Mouse (Mus musculus): Measurements from ENCODE around the gene Fancc. TPM values are rescaled to one million over a fixed set of nuclear protein-coding genes. Genes with fewer than 3 reads are reported as not detected.
"Not testable (repeated sequence)": the region's sequence is repeated elsewhere in the genome, so short reads cannot be mapped to it uniquely, and the experiment has no call there.

Gene Fancc
- total RNA-seq, 2 experiments from 2014 or later = 1.5 to 2.9 TPM

DNA sequence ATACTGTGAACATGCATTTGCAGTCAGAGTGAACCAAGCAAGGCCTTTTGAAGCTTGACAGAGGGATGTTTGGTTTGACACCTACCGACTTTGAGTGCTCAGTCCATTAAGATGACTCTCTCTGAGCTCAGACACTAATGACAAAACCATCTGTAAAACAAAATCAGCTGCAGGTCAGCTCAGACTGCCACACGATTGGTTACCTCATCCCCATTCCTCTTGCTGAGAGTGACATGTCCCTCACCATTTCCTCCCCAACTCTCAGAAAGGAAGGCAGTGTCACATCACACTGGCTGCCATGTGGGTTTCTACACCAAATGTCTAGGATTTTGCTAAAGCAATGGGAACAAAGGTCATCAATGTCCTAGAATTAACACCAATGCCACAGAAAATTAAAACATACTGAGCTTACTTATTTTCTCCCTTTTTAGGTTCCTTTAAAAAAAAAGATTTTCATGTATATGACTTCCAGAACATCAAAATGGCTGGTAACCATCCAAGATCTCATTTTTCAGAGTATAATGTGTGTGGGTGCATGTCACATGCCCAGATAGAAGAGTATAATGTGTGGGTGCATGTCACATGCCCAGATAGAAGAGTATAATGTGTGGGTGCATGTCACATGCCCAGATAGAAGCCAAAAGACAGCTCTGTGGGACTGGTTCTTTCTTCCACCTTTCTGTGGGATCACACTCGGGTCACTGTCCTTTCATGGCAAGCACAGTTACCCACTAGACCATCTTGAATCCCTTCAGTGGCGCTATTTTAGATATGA, 136.8 kb downstream of the Fancc start:
- intact Hi-C loops (cut with DNase I) = no loop called here
- DNase-seq = no peak

DNA sequence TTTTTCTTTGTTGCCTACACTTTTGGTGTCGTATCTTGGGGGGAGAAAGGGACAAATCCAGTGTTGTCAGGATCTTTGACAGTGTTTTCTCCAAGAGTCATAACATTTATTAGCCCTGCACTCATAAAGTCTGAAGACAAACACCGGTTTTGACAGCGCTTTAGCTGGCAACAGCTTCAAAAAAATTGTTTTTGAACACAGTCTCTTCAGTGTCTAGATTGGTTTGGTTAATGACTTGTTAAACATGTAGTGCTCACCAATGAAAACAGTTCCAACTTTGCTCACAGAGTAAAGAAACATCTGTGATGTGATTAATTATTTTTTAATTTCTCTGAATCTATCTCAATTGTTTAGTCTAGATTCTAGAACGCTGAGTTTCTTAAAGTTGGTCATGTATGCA, 137.7 kb downstream of the Fancc start:
- intact Hi-C loops (cut with DNase I) = no loop called here
- DNase-seq = no peak

DNA sequence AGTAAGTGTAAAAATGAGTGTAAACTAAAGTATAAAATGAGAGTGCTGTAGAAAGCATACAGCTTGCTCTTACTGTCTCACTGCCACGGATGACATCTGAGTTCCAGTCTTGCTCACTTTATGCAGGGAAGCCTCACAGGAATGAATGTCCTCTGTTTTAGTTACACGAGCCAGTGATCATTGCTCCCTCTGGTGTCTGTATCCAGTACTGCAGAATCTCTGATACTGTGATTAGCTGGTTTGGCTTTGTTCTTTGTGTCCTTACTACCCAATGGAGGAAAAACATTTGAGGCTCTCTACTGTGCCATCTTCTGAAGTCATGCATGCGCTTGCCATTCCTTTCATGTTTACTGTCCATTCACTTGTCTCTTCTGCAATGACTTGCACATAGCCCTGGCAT, 140.5 kb downstream of the Fancc start:
- intact Hi-C loops (cut with DNase I) = no loop called here
- DNase-seq = peak in 1 of 2 experiments; percentile 33

DNA sequence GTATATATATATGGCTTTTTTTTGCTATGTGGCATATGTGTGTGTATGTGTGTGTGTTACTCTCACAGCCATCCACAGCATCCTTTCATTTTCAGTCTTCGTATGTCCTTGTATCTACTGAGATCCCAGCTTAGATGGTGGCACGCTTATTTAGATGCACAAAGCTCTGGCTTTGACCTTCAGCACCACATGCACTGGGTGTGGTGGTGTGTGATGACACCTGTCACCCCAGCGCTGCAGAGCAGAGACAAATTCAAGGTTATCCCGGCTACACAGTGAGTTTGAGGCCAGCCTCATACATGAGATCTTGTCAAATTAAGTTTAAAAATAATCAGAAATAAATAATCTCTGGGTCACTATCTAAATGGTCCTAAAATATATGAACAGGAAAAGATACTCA, 141.0 kb downstream of the Fancc start:
- DNase-seq = no peak
- intact Hi-C loops (cut with DNase I) = no loop called here

DNA sequence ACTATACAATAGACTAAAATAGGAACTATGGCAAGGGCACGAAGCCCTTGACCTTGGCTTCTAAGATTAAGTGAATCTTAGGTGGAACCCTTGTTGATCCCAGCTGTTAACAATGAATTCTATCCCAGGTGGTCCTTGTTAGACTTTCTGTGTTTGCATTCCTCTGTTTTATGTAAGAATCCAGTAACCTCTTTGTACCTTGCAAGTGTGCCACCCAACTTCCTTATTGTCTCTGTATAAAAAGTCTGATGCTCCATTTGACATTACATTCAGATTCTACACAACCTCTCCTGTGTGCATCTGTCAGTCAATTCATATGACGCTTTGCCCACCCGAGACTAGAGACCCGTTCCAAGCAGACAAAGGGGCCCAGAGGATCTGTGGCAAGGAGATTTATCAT, 143.8 kb downstream of the Fancc start:
- intact Hi-C loops (cut with DNase I); DNase-seq: not testable (repeated sequence)

DNA sequence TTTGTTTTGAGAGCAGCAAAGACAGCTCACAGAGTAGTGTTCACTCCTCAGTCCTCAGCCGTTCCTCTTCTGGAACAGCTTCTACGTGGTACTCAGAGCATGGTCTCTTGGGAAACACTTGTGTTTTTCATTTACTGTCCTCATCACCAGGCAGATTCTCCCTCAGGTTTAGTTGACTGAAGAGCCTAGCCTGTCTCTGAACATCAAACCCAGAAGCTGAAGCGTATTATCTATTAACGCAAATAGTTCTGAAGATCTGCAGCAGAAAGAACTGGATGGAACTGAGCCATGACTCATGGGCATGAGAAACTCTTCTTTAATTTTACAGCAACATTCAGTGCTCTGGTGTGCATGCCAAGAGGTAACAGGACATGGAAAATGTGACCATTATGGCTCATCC, 147.0 kb downstream of the Fancc start:
- intact Hi-C loops (cut with DNase I) = no loop called here
- DNase-seq = no peak

DNA sequence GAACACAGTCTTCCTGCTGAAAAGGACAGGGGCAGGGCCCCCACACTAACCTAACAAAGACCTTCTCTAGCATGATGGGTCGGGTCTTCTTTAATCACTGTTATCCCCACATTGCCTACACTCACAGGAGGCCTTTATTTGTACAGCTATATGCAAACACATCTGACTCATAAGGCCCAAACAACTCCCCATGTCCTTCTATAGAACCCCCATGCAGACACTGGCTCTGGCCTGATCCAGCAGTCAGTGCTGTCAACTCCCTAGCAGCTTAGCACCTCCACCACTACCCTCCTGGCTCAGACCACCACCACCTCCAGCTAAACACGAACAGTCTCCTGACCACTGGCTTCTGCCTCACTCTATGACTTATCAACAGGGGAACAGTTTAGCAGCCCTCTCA, 149.4 kb downstream of the Fancc start:
- DNase-seq = no peak
- intact Hi-C loops (cut with DNase I) = no loop called here

DNA sequence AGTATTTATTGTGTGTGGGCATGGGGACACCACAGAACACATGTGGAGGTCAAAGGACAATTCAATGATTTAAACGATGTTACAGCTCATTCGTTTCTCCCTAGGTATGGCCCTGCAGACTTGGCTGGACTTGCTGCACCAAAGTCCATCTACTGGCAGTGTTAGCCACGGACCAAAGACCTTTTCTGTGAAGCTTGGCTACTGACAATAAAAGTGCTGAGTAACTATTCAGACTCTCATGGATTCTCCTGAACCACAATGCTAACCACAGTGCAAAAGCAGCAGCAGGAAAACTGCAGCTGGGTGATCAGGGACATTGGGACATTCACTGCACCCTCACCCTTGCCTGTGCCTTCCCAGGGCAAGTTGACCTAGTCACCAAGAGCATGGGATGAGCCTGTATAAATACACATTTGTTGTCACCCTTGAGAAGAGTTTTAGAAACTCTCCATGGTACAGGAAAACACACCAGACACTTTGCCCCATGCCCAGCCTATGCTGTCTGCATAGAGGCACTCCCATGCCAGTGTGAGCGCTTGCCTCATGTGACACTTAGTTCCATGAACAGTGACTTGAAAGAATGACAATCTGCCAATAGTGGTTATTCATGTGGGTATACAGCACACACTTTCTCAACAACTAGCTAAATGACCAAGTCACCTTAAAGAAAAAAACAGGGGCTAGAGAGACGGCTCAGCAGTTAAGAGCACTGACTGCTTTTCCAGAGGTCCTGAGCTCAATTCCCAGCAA, 151.4 kb downstream of the Fancc start:
- intact Hi-C loops (cut with DNase I) = no loop called here
- DNase-seq = no peak

DNA sequence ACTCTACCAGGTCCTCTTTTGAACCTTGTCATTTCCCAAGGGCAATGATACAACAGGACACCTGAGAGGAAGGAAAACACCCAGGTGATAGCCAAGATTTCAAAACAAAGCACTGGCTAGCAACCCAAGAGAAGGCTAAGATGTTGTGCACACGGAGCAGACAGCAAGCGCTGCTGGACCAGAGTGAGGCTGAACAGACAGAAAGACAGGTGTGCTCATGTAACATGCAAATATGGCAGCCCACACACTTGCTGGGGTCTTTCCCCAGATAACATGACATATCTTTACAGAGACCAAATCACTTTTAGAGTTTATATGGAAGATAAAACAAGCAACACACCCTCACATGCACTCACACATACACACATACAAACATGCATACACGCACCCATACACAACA, 152.6 kb downstream of the Fancc start:
- intact Hi-C loops (cut with DNase I) = no loop called here
- no peak for DNase-seq

DNA sequence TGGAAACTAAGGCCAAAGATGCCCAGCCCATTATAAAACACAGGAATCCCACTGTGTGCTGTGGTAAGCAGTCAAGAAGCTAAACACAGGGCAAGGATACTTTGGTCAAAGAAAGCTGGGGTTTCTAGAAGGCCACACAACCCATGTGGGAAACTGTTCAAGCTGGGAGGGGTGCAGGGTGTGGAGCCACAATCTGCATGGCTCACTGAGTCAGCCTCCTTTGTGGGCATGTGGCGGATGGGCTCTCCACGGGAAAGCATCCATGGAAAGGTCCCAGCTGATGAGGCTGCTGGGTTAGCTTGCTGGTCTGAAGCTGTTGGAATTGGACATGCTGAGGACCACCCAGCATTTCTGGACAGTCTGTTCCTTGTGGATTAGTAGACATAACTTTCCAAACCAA, 154.3 kb downstream of the Fancc start:
- no peak for DNase-seq
- intact Hi-C loops (cut with DNase I) = no loop called here

DNA sequence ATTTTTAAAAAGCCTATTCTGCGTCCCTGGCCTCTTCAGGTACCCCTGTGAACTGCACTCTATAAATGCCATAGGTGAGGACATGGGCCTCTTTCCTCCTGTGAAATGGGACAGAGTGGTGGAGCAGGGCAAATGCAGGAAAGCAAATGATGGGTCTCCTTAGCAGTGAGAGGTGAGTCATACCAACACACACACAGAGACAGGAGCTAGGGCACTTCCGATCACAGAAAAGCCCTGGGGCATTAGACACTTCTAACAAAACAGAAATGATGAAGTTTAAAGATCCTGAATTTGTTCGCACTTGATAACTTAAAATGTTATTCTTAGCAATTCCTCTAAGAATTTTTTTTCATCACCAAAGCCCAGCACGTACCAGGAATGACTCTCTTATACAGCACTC, 157.1 kb downstream of the Fancc start:
- no peak for DNase-seq
- intact Hi-C loops (cut with DNase I) = no loop called here

DNA sequence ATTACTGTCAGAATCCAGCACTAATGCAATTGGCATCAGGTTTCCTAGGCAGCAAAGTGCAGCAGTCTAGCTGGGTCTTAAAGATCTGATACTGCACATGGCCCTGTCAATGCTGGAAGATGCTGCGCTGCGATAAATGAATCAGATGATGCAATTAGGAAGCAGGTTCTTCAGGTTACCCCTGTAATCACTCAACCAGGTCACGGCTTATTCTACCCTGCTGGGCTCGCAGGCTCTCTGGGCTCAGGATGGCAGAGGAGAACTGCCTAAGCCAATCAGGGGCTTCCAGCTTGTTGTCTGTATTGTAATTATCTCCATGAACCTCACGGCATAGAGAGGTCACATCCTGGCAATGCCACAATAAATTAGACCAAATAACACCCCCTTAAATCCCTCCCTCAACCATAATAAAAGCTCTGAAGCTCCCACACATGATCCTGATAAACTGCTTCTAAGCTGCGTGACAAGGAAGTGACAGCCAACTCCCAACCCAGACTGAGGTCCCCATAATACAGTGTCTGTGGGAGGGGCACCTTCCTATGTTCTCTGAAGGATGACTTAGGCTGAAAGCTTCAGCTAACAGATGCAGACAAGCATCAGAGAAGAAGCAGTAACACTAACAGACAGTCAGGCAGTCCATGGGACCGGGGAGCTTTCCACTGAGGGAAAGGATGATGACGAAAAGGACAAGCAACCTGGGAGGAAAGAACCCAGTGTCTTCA, 159.7 kb downstream of the Fancc start:
- no peak for DNase-seq
- intact Hi-C loops (cut with DNase I) = loop anchor here (2.0 kb wide), 1 partner anchor 413 kb away; no protein-coding TSS in a partner anchor

DNA sequence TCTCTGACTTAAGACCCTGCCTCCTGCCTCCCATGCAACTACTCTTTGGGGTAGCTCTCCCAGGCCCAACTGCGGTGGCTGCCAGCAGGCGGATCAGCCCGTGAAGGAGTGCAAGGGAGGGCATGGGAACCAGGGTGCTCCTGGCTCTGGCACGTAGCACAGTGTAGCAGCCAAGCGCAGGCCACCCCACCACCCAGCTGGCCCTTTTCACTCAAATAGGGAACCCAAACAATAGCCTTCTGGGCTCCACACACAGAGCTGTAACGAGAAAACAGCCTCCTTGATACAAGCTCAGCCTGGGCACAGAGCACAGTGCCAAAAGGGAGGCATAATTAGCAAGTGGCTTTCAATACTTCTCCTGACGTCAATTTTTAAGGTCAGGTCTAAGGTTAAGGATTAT, 160.7 kb downstream of the Fancc start:
- no peak for DNase-seq
- intact Hi-C loops (cut with DNase I) = loop anchor here (2.0 kb wide), 1 partner anchor 412 kb away; no protein-coding TSS in a partner anchor

DNA sequence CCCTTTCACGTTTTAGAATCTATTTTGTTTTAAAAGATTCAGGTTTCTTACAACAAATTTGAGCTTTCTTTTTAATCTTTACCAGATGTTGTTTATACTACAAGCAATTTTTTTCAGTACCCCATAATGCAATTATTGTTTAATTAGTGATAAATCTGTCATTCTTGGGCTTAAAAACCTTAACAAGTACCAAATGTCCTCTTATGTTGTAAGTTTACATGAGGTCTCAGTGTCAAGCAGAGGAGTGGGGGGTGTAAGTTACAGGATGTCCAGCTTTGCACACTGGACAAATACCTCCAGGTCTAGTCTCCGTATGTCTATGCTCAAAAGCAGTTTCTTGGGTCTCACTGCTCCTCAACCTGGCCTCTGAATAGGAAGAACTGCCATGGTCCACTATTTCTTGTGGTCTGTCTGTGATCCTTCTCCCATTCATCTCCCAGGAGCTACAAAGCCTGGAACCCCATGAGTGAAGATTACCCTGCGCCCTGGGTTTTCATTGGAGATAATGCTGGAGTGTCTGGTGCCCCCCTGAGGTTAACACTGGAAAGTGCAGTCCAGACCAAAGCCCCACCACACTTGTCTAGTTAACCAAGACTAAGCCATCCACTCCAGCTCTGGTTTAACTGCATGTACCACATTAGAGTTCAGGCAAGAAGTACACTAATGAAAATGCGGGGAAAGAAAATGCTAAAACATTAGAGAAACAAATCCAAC, 161.5 kb downstream of the Fancc start:
- intact Hi-C loops (cut with DNase I) = loop anchor here (2.0 kb wide), 1 partner anchor 411 kb away; no protein-coding TSS in a partner anchor
- no peak for DNase-seq

DNA sequence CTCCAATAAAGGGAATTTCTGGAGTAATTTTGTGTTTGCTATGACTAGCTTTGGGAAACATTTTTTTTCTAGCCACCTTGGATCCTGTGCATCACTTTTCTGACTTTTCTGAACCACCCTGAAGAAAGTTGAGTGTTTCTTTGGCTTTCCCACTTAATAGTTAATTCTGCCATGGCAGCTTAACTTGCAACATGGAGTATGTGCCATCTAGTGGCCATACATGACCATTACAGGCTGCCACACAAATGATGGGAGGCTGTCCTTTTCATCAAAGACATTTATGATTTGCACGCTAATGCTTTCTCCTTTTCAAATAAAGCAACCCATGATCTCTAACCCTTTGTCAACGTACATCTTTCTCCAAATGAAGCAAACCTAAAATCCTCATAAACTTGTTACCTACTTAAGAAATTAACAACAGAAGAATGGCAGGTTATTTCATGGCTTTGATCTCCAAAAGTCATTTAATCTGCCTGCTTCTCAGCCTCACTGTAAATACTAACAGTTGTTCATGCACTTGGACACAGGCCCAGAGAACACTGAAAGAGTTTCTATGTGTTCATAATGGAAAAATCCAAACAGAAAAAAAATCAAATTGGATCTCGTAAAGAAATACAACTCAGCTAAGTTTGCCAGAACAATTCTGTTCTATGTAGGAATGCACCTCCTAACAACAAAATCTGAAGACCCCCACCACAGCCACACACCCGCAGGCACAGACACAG, 164.3 kb downstream of the Fancc start:
- DNase-seq = no peak
- intact Hi-C loops (cut with DNase I) = loop anchor here (2.0 kb wide), 1 partner anchor 286 kb away; no protein-coding TSS in a partner anchor

DNA sequence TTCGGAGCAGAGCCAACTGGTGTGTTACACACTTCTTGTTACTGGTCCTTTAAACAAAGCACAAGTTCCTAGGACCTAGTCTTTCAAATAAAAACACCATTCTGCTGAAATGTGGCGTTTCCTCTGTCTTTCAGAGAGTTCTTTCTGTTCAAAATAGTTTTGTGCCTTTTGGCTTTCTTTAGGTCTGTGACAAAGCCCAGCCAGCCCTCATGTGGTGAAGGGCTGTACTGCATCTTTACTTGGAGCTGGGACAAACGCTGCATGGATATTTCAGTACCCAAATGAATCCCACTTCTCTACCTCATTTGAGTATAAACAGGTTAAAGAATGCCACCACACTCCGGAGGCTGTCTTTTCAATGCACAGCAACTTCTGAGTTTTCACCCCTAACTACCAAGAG, 165.7 kb downstream of the Fancc start:
- DNase-seq = peak; percentile 53 to 57
- intact Hi-C loops (cut with DNase I) = no loop called here

DNA sequence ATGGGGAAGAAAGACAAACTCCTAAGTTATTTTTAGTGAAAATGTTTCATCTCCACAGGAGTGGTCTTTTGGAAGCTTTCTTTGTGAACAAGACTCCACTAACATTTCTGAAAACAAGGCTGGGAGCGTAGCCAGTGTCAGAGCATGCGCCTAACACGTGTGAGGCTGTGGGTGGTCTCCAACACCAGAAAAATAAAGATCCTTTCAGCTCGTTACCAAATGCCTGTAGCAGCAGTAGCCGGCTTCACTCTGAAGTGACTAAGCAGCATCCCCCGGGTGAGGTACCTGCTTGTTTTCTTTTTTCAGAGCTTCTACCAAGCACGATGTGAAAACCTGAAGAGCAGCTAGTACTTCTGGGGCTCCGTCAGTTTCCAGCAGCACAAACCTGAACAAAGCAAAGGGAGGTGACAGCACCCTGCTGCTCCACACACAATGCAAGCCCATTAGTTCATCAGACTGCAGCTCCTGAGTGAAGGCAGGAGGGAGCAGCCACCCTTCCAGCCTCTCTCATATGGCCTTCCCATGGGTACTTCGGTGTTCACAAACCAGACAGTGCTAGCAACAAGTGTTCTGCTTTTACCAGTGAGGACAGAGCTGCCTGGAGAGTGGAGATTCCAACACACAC, 166.7 kb downstream of the Fancc start:
- no peak for DNase-seq
- intact Hi-C loops (cut with DNase I) = no loop called here

DNA sequence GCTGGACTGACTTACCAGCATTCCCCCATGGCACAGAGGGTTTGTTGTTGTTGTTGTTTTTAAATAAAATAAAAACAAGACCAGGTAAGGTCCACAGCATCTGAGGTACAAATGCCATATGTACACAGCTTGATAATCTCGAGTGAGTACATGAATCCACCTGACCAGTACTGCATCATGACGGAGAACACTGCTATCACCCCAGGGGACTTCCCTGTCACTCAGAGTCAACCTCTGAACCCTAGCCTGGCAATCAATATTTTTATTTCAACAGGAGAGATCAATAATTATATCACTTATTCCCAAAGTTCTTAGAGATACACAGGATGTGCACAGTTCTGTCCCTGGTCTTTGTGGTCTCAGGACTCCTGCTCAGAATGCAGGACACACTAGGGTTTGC, 171.1 kb downstream of the Fancc start:
- no peak for DNase-seq
- intact Hi-C loops (cut with DNase I) = loop anchor here (5.0 kb wide), 2 partner anchors 89 to 214 kb away; no protein-coding TSS in a partner anchor

Data from gastrocnemius, postnatal 36 days (tissue).